Mouse (Mus musculus) ovary, adult 18-20 months (tissue): ENCODE data around the gene Slc44a2.

ENCODE experiments used
- DNase-seq: peaks from one replicate; pipeline ENCODE4 v3.0.0; 2022; ENCODE audit warnings: low spot score, mixed read lengths

Gene Slc44a2

GRCm38 (mm10) chr9:21380868-21381267 lies 60.4 kb downstream of the Slc44a2 start:
- no peak for DNase-seq

GRCm38 (mm10) chr9:21383966-21384365 lies 63.5 kb downstream of the Slc44a2 start:
- DNase-seq: no peak

DNA sequence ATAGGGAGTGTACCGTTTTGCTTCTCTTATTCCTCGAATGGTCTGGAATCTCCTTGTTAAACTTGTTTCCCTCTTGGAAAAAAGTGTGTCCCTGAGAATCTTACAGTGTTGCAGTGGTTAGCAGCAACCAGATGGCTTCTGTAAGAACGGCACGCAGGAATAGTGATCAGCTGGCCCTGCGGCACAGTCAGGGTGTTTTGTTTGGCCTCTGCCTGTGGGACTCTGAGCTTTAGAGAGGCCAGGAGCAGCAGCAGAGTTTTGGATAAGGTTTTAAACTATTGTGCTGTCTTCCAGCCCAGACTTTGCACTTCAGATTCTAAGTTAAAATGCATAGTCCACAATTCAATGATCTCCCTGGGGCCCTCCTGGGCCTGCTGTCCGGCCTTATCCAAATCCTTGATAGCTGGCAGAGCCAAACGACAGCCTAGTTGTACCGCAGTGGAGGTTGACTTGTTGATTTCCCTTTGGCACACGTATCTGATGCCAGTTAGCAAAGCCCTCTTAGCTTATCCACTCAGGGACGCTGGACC lies 72.2 kb downstream of the Slc44a2 start:
- DNase-seq: no peak

DNA sequence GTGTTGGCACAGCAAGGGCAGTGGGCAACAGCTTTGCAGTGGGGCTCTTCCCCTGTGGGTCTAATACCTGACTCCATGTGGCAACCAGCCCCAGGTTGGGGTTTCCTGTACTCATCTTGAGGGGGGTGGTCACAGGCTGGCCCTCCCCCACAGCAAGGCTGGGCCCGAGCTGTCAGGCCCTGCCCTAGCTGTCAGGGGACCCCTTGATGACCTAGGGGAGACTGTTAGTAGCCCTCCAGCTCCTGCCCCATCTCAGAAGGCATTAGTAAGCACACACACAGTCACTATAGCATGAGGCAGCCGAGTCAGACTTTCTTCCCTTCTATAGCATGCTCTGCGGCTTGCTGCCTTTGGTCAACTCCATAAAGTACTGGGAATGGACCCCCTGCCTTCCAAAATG lies 75.2 kb downstream of the Slc44a2 start:
- no peak for DNase-seq

DNA sequence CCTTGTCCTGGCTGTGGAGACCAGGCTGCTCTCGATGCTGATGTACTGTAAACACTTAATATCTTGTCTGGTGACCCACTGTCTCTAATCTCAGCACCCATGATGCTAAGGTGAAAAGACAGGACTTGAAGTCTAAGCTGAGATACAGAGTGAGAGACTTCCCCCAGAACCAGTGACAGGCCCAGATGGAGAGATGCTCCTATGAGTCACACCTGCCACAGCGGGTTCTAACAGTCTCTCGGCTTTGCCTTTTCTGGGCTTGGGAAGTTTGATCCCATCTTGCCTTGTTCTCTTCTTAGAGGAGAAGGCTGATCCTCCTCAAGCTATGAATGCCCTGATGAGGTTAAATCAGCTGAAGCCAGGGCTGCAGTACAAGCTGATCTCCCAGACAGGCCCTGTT lies 76.7 kb downstream of the Slc44a2 start:
- no peak for DNase-seq

- no peak for DNase-seq
Observed at GRCm38 (mm10) chr9:21401042-21401441, 80.5 kb downstream of the Slc44a2 start.

GRCm38 (mm10) chr9:21402764-21403253 lies 82.3 kb downstream of the Slc44a2 start:
- DNase-seq: no peak

DNA sequence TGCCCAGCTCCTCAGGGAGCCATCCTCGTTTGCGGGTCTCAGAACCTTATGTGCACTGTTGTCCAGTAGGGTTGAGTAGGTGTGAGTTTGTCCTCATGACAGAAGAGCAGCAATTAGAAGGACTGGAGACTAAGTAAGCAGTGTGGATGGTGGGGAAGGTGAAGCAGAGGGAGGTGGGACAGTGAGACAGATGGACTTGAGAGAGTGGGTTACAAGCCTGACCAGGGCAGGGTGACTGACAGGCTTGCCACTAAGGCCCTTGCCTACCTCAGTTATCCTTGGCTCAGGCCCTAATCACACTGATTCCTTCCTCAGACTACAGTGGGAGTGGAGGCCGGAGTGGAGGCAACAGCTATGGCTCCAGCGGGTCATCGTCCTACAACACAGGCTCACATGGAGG lies 83.2 kb downstream of the Slc44a2 start:
- DNase-seq: no peak
